Mouse (Mus musculus) CD4-positive, CD25-positive, alpha-beta regulatory T cell, adult 4 months (primary cell): ENCODE measurements around the gene Rbfox3. TPM values are rescaled to one million over a fixed set of nuclear protein-coding genes. Genes with fewer than 3 reads are reported as not detected.

Source experiments
- ATAC-seq: one replicate; pipeline ENCODE4 v1.8.0; 2017
- polyA plus RNA-seq, 2 experiments: library from polyadenylated mRNA; unstranded; fragments of 100-300 nt; shearing (Covaris generic); gene quantifications; one replicate each; pipeline ENCODE4 v1.2.1; 2017

Gene Rbfox3
- polyA plus RNA-seq, 2 experiments from 2014 or later: not detected

- no peak for ATAC-seq
Observed at GRCm38 (mm10) chr11:118469509-118470160, 441.8 kb downstream of the Rbfox3 start.

DNA sequence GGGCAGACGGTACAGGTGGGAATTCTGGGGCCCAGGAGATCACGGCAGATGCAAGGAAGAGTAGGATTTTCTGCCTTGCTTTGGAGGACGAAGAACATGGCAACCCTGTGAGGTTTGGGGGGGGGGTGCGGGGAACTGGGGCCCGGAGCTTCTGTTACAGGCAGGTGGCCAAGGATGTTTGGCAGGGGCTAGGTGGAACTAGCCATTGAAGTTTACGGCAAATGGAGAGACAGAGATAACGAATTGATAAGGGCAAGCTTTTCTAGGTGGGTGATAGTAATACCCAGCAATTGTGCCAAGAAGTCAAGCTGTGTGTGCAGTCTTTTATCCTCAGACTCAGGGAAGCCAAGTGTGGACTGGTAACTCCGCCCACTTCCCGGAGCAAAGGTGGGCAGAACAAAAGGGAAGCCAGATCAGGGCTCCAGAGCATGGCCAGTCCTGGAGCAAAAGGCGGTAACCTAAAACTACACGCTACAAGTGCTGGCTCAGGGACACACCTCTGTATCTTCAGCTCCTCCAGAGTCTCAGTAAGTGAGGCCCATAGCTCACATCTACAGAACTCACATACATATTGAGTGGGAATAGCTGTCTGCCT is 443.9 kb downstream of the Rbfox3 start:
- ATAC-seq: no peak

- ATAC-seq: no peak
Observed at GRCm38 (mm10) chr11:118460280-118460679, 451.1 kb downstream of the Rbfox3 start.

DNA sequence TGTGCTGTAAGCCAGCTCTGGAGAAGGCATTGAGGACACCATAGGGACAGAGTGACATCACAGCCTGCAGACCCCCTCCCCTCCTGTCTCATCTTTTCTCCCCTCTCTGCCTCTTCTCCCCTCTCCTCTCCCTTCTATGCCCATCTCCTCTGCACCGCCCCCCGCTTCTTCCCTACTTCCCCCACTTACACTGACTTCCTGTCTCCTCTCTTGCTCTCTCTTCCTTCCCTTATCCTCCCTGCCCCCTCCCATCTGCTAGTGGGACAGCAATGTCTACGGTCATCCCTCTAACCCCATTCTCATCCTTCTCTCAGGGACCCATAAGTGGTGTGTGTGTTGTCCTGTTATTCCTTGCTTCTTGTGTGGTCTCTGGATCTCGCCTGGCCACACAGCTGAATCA is 451.9 kb downstream of the Rbfox3 start:
- no peak for ATAC-seq

DNA sequence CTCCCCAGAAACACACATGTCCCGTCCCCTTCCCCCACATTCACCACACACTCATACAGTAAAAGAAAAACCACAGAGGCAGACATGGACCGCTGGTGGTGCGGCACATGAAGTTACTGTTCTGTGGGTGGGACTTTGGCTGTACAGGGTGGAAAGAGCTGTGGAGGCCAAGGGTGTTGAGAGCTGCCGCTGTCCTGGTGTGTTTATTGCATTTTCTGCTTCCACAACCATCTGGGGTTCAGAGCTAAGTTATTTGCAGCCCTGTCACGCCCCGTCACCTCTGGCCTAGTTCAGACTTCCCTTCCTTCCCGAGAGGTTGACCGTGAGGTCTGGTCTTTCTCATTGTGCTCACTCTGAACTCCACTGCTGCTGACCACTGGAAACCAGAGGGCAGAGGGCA is 452.3 kb downstream of the Rbfox3 start:
- no peak for ATAC-seq

DNA sequence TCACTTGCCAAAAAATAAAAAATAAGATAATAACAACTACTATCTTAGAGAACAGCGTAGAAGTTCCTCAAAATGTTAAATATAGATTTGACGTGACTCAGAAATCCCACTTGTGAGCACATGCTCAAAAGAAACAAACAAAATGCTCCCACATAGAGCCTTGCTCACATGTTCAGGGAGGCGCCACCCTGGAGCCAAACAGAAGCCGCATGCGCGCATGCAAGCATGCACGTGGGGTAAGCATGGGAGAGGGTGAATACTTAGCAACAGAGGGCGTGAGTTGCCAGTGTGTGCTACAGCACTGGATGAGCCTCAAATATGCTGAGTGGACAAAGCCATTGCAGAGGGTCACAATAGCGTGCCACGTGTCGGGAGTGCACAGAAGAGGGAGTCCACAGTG is 454.5 kb downstream of the Rbfox3 start:
- no peak for ATAC-seq

DNA sequence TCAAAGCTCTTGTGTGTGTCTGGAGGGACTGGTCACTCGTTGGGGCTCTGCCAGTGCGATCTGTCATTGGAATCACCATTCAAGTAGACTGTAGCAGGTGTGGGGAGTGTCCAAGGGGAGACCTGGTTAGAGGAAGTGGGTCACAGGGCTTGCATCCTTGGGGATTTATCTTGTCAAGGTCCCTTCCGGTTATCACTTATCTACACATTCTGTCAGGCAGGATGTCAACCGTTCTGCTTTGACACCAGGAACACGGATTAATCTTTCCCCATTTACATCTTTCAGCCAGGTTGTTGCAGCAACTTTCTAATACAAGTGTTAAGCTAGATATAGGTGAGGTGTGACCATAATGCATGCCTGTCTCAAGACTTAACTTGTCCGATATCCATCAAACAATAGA is 455.6 kb downstream of the Rbfox3 start:
- no peak for ATAC-seq

- ATAC-seq: no peak
Observed at GRCm38 (mm10) chr11:118453886-118454671, 457.3 kb downstream of the Rbfox3 start.

DNA sequence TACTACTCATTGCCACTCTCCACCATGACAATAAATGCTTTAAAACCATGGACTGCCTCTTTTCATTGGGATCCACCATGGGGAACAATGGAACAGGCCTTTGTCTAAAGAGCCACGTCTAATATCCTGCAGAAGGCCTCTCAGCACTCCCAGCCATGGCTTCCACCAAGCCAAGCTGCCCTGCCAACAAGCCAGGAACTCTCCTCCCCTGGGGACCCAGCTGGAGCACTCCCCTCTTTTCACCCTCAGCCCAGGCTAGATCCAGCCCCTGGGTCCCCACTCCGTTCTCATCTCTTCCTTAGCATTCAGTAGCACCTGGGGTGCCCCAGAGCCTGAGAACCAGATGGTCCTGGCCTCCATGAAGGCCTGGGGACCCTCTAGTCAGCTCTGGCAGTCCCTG is 458.4 kb downstream of the Rbfox3 start:
- no peak for ATAC-seq

- ATAC-seq: no peak
Observed at GRCm38 (mm10) chr11:118451211-118451610, 460.2 kb downstream of the Rbfox3 start.

GRCm38 (mm10) chr11:118448385-118448784 is 463.0 kb downstream of the Rbfox3 start:
- no peak for ATAC-seq

GRCm38 (mm10) chr11:118447346-118447745 is 464.1 kb downstream of the Rbfox3 start:
- no peak for ATAC-seq

DNA sequence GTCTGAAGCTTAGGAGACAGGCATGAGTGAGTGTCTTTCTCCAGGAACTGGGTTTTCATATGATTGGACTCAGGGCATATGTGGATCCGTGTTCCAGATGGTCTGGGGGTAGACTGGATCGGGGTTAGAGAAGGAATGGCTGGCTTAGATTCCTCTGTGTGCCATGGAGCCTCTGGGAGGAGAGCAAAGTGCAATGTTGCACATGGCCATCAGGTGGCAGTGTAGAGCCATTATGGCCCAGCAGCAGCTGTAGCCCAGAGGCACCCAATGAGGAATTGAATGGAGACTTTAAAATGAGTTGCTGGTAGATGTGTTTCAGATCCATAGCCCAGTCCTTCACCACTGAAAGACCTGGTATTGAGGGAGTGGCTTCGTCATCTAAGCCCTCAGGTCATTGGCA is 465.6 kb downstream of the Rbfox3 start:
- peak; percentile 57 for ATAC-seq

GRCm38 (mm10) chr11:118443201-118443970 is 468.0 kb downstream of the Rbfox3 start:
- ATAC-seq: no peak

DNA sequence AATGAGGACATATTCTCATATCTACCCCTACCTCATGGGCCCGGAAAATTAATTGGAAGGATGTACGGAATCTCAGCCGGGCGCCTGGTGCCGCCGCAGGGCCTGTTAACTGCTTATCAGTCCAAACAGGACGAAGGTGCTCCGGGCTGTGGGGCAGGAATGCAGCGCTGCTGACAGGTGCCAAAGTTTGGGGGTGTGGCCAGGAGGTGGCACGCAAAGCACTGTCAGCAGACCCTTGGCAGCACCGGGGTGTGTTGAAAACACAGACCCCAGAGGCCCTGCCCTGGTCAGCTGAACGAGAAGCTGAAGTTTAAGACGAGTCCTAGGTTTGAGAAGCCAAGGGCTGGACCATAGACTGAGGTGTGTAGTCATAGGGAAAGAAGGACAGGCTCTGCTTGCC is 468.7 kb downstream of the Rbfox3 start:
- ATAC-seq: no peak

Other genes starting within 250 kb of the Rbfox3 start
- not detected for gene Enpp7, start 76.6 kb upstream of the Rbfox3 start, polyA plus RNA-seq
- gene Cbx2, start 111.4 kb upstream of the Rbfox3 start, polyA plus RNA-seq: 1 to 10 TPM; 1.4 to 1.5 TPM
- gene Cbx8, start 129.4 kb upstream of the Rbfox3 start, polyA plus RNA-seq: 1 to 10 TPM; 4.0 to 6.7 TPM
- gene Cbx4, start 174.6 kb upstream of the Rbfox3 start, polyA plus RNA-seq: 1 to 10 TPM; 1.7 to 3.7 TPM